Mouse (Mus musculus): ENCODE results near the gene Nrros.
"Not testable (repeated sequence)": the region's sequence is repeated elsewhere in the genome, so short reads cannot be mapped to it uniquely, and the experiment has no call there.

Nrros gene

GRCm38 (mm10) chr16:32114406-32114805, 51.0 kb downstream of the Nrros start:
- DNase-seq = no peak

DNA sequence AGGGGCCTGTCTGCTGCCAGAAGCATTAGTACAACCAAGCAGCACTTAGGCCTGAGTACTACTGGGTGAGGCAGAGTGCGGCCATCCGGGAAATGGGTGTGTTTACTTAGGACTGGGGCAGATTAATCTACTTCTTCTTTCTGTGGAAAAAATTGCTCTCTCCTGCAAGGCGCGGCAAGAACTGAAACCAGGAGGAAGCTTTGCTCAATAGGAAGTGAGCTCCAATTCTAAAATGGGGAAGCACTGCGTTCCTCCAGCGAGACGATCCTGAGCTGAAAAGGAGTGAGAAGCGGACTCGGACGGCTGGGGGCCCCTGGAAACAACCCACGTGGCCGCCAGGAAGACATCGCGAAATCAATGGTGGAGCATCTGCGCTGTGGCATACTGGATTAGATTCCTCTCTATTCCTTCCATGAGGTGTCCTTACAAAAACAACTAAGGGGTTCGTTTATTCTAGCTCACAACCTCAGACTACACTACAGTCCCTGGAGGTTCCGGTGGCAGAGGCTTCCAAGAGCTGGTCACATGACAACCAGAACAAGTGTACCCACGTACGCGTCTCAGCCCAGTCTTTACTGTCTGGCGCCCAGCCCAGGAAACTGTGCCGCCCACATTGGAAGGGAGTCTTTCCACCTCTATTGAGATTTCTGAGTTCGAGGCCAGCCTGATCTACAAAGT, 51.7 kb downstream of the Nrros start:
- peak; percentile 53 to 59 for DNase-seq

DNA sequence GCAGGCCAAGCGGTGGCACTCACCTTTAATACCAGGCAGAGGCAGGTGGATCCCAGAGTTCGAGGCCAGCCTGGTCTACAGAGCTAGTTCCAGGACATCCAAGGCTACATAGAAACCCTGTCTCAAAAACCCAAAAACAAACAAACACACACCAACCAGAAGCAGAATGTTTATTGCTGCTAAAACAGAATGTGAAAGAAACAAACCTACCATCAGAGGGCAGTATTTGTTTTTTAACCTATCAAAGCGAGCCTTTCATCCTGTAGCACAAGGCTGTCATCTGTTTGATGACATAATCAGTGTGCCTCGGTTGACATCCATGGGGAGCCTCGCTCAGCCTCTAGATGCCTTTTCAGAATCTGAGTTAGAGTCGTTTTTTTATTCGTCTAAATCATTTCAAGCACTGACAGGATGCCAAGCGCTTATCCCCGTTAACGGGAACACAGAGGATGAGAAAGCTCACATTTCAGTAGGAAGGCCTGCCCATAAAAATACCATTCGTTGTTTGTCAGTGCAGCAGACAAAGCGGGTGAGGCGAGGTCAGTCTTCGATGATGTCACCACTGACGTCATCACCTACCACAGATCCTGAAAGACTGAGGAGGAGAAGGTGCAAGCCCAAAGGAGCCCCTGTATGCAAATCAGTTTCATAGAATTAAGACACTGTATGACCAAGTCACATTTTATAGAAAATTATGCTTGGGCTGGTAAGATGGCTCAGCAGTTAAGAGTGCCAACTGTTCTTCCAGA, 54.3 kb downstream of the Nrros start:
- DNase-seq = no peak

- DNase-seq = no peak
These were observed 56.8 kb downstream of the Nrros start for GRCm38 (mm10) chr16:32108578-32108977.

GRCm38 (mm10) chr16:32108170-32108569, 57.2 kb downstream of the Nrros start:
- DNase-seq = no peak

DNA sequence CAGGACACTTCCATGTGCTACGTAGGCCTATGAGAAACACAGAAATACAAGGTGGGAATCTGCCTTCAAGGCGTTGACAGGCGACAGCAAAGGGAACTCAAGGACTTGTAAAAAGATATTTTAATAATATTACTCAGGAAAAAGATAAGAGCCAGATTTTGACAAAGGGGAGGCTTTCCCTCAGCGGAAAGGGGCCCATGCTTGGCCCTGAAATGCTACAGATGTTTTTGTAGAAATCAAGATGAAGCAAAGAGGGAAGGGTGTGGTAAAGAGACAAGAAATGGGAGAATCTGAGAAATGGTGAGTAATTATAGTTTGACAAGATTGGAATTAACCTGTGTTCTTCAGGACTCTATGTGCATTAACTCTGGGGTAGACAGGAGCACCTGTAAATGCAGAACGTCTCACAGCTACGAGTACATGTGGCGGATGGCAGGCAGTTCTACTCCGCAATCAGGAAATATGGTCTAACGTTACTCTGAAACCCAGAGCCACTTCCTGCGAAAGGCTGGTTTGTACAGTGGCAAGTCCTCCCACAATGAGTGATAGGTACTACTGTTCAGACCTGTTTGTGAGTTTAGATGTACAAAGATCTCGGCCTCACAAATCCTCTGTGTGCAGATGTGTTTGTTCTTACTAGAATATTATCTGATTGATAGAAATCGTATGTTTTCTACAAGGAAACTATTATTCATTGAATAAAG, 57.9 kb downstream of the Nrros start:
- DNase-seq = no peak

DNA sequence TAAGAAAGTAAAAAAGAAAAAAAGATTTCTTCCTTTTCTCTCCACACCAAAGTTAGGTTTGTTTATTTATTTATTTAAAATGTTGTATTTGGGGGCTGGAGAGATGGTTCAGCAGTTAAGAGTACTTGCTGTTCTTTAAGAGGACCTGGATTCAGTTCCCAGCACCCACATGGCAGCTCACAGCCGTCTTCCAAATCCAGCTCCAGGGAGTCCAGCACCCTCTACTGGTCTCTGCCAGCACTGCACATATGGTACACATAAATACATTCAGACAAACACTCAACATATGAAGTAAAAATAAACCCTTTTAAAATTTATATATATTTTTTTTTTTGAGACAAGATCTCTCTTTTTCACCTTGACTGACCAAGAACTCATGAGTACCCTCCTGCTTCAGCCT, 59.7 kb downstream of the Nrros start:
- DNase-seq = no peak

GRCm38 (mm10) chr16:32102295-32102694, 63.1 kb downstream of the Nrros start:
- DNase-seq = no peak

DNA sequence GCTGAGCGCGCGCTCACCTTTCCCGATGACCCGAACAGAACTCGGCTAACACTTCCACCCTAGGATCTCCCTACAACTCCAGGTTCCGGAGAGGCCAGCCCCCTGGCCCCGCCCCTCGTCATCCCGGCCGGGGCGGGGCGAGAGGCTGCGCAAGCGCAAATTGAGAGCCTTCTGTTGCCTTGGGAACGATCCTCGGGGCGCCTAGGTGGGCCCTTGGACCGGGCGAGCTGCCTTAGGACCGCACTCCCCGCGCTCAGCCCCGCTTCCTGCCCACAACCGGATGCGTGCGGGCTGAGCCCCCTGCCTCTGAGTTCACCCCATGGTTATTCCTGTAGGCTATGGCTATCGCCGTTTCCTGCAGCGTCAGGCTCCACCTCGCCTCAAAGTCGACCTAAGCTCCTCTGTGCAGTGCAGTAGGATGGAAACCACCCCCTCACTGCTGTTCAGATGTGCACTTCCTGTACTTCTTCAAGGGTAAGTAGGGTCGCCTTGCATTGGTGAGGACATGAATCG, 65.7 kb downstream of the Nrros start, which contains the start of the genes Pigx and Cep19:
Pigx (minus strand) TSS at position 103 of the 513 bp plus-strand sequence.
Cep19 (plus strand) TSS at position 163 of the 513 bp plus-strand sequence.
- DNase-seq = peak; percentile 80 to 91

DNA sequence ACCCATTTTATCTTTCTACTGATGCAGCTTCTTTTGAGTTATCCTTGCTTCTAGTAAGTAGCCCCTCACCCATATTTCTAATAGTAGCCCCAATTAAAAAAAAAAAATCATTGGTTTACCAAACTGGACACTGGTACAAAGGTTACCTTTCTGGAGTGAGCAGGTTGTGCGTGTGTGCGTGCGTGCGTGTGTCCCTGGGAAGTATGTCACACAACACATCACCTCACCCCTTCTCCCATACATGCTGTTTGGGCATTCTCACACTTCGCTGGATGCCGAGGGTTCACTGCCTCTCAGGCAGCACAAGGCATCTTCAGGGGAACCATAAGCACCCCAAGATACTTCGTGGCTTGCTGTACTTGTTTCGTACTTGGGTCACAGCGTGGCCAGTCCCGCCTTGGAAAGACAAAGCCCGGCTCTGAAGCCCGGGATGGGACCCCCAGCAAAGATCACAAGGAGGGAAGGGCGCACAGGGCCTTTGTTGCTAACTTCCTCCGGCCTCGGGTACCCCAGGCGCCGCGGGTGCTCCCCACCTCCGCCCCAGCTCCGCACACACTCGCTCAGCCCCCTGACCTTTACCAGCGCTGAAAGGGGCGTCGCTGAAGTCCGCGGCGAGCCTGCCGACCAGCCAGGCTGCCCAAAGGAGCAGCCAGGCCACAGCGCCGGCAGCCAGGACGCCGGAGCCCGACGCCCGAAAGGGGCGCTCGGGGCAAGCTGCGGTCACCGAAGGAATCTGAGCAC, 66.3 kb downstream of the Nrros start:
- DNase-seq = no peak

- not testable (repeated sequence) for DNase-seq
These were observed 67.6 kb downstream of the Nrros start for GRCm38 (mm10) chr16:32097757-32098156.

All from spleen, adult 18-20 months (tissue).